Mouse (Mus musculus) kidney, embryonic 15.5 days (tissue): ENCODE measurements at regions not wholly inside any gene's neighbourhood (a gene's known extent, or its start where the extent isn't known, plus 50 kb on each side); places are given as distances from the start of the nearest gene placed in this dataset.

Source experiments
- ATAC-seq: fragments of 200-750 bp; cut with Nextera tagmentation; replicated peaks from 2 replicates; pipeline ENCODE4 v1.8.0; 2017; ENCODE audit warnings: moderate TSS enrichment; ENCODE audit not compliant: low FRiP score
- H3K27ac ChIP-seq: fragments of 300-500 bp; sonication (generic); 2 replicates; pipeline ENCODE4 v1.5.1; 2015; ENCODE audit warnings: mild to moderate bottlenecking, inconsistent platforms
- H3K27me3 ChIP-seq: fragments of 300-500 bp; sonication (generic); 2 replicates; pipeline ENCODE4 v1.6.1; 2015; ENCODE audit warnings: inconsistent platforms
- H3K36me3 ChIP-seq: fragments of 300-500 bp; sonication (generic); 2 replicates; pipeline ENCODE4 v1.6.1; 2015; ENCODE audit warnings: inconsistent platforms
- H3K4me1 ChIP-seq: fragments of 300-500 bp; sonication (generic); 2 replicates; pipeline ENCODE4 v1.6.1; 2015; ENCODE audit warnings: inconsistent platforms
- H3K4me2 ChIP-seq: fragments of 300-500 bp; sonication (generic); 2 replicates; pipeline ENCODE4 v1.6.1; 2015; ENCODE audit warnings: moderate library complexity, mild to moderate bottlenecking, inconsistent platforms
- H3K4me3 ChIP-seq: fragments of 300-500 bp; sonication (generic); replicated peaks from 2 replicates; pipeline ENCODE4 v1.5.1; 2015; ENCODE audit warnings: mild to moderate bottlenecking, inconsistent platforms
- H3K9ac ChIP-seq: fragments of 300-500 bp; sonication (generic); 2 replicates; pipeline ENCODE4 v1.6.1; 2015; ENCODE audit warnings: mild to moderate bottlenecking, inconsistent platforms
- H3K9me3 ChIP-seq: fragments of 300-500 bp; sonication (generic); replicated peaks from 2 replicates; pipeline ENCODE4 v1.6.1; 2016; ENCODE audit warnings: inconsistent platforms
- WGBS: fragments of 180-500 bp; shearing (Covaris S2); methylation state at CpG from one replicate; pipeline ENCODE4 v1.1.7; 2015; ENCODE audit warnings: mixed read lengths; 5-methylcytosine and 5-hydroxymethylcytosine counted together

DNA sequence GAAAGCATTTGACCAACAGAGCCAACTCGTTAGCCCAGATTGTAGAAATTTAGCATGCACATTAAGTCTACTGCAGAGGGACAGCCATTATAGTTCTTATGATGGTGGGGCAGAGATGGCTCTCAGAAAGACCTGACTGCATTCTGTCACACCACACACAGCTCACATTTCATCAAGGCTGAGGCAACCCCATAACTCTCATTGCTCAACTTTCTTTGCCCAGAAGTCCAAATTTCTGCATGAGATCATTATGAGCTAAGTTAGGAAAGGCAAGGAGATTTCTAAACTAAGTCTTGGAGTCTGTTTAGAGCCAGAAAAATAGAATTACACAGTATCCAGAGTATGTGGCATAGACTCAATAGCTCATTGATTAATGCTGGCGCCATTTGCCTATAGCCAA, 59.0 kb upstream of the Dusp10 start:
- H3K9me3 ChIP-seq: no peaks in the 10 kb centered on the region
- no peak overlapping the region for H3K4me2 ChIP-seq
- ATAC-seq: no peak
- no peak overlapping the region for H3K9ac ChIP-seq
- 91% methylated on average over 2 of the region's 2 CpGs for WGBS
- no peak overlapping the region for H3K4me3 ChIP-seq
- no peaks in the 10 kb centered on the region for H3K27me3 ChIP-seq
- no peaks in the 10 kb centered on the region for H3K36me3 ChIP-seq
- no peaks in the 10 kb centered on the region for H3K4me1 ChIP-seq
- no peak overlapping the region for H3K27ac ChIP-seq

DNA sequence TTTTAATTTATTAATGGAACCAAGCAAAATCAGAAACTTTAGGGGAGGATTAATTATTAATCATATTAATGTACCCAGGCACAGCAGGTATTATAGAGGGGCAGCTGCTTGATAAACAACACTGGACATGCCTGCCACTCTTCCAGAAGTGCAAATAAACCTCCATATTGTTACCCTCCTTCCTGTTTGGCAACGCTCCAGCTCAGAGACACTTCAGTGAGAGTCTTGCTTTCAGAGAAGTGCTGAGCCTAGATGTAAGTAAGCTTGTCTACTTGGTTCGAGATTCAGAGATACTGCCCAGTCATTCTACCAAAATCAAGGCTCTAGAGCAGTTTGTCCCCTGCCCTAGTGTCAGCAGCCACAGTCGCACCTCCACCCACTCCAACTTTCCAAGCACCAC, 56.7 kb upstream of the Dusp10 start:
- no peaks in the 10 kb centered on the region for H3K4me1 ChIP-seq
- H3K4me3 ChIP-seq: no peak overlapping the region
- no peak overlapping the region for H3K27ac ChIP-seq
- H3K36me3 ChIP-seq: no peaks in the 10 kb centered on the region
- WGBS: 74% methylated on average over 3 of the region's 3 CpGs
- no peak overlapping the region for H3K4me2 ChIP-seq
- no peaks in the 10 kb centered on the region for H3K9me3 ChIP-seq
- no peaks in the 10 kb centered on the region for H3K27me3 ChIP-seq
- H3K9ac ChIP-seq: no peak overlapping the region
- ATAC-seq: no peak

DNA sequence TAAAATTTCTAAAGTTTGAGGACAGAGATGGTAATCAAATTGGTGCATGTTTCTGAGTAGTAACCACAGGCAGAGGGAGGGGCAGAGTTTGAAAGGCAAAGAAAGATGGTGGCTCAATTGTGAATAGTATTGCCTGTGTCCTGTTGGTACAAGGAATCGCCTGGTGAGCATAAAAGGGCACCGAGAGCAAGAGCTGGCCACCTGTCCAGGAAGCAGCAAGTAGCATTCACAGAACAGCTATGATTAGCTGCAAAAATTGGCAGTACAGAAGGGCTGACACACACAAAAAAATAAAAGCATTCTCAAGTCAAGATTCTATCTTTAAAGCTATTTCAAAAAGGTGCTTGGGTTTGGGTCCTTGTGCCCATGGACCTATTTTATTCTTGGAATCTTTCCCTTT, 51.7 kb upstream of the Dusp10 start:
- 79% methylated on average over 2 of the region's 2 CpGs for WGBS
- Histone ChIP-seq H3K36me3 (no peaks in the 10 kb centered on the region), H3K27me3 (no peaks in the 10 kb centered on the region), H3K4me3 (no peak overlapping the region), H3K4me2 (no peak overlapping the region), H3K4me1 (no peaks in the 10 kb centered on the region), H3K27ac (no peak overlapping the region), H3K9ac (no peak overlapping the region), H3K9me3 (no peaks in the 10 kb centered on the region)
- ATAC-seq: no peak

DNA sequence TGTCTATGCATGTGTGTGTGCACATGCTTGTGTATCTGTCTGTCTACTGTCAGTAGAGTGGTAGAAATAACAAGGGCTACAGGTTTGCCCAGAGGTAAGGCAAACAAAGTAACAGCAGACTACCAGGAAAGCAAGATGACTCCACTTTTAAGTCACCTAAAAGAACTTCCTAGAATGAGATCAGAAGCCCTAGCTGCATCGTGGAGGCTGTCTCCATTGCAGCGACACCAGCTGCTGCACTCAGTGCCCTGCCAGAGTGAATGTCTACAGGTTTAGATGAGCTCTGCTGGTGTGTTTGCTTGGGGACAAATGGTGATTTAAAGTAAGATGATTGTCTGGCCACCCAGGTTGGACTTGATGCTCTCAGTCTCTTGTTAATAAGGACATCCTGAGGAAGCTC, 50.6 kb upstream of the Dusp10 start:
- 79% methylated on average over 2 of the region's 2 CpGs for WGBS
- H3K4me3 ChIP-seq: no peak overlapping the region
- no peaks in the 10 kb centered on the region for H3K27me3 ChIP-seq
- H3K4me2 ChIP-seq: no peak overlapping the region
- ATAC-seq: no peak
- H3K4me1 ChIP-seq: no peaks in the 10 kb centered on the region
- no peak overlapping the region for H3K9ac ChIP-seq
- H3K36me3 ChIP-seq: no peaks in the 10 kb centered on the region
- no peaks in the 10 kb centered on the region for H3K9me3 ChIP-seq
- H3K27ac ChIP-seq: no peak overlapping the region

DNA sequence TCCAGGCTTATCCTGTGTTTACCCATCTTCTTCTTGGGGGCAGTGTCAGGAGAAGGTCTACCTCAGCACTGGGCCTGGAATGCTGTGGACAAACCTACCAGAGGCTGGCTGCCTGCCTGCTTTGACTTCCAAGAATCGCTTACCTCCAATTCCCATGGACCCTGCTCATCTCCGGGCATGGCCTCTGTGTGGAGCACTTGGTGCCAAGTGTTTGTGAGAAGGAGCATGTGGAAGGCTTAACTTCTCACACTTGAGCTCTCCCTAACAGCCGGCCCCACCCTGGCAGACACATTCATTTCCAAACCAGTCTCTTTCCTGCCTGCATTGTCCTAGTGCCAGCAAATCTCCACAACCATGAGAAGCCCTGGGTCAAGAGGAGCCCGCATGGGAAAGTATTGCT, 49.8 kb upstream of the Dusp10 start:
- no peaks in the 10 kb centered on the region for H3K27me3 ChIP-seq
- H3K9ac ChIP-seq: no peak overlapping the region
- no peak for ATAC-seq
- no peak overlapping the region for H3K27ac ChIP-seq
- H3K4me3 ChIP-seq: no peak overlapping the region
- H3K4me2 ChIP-seq: no peak overlapping the region
- 92% methylated on average over 4 of the region's 4 CpGs for WGBS
- no peaks in the 10 kb centered on the region for H3K4me1 ChIP-seq
- no peaks in the 10 kb centered on the region for H3K36me3 ChIP-seq
- H3K9me3 ChIP-seq: no peaks in the 10 kb centered on the region
